Mouse (Mus musculus) lung, postnatal 0 days (tissue): ENCODE results near the gene Stat4.

Experiments used
- CTCF ChIP-seq: IDR thresholded peaks from 2 replicates; pipeline ENCODE4 v1.5.1; 2016; ENCODE audit warnings: antibody characterized with exemption, mild to moderate bottlenecking
- EP300 ChIP-seq: IDR thresholded peaks from 2 replicates; pipeline ENCODE4 v1.6.1; 2016; ENCODE audit warnings: antibody characterized with exemption, mild to moderate bottlenecking, control low read depth

- no peak for TF ChIP-seq EP300
- TF ChIP-seq CTCF: no peak
These were observed 22.3 kb upstream of the Stat4 start for GRCm38 (mm10) chr1:51964647-51965046.
